Mouse (Mus musculus): Measurements from ENCODE around the gene Auts2. TPM values are rescaled to one million over a fixed set of nuclear protein-coding genes. Genes with fewer than 3 reads are reported as not detected.

Gene Auts2
- polyA plus RNA-seq, 1 experiment: 0.55 TPM

- no peak overlapping the region for H3K27ac ChIP-seq (ENCODE audit: insufficient read depth, low read depth, low read length)
- no peaks in the 10 kb centered on the region for H3K4me1 ChIP-seq (ENCODE audit: control insufficient read depth, insufficient read depth, low read length)
- H3K4me3 ChIP-seq (ENCODE audit: insufficient read depth, low read length): no peak overlapping the region
- TF ChIP-seq POLR2A (IDR thresholded peaks at IDR 0.05; ENCODE audit: borderline replicate concordance, low read depth, low read length) (no peak), CTCF (IDR thresholded peaks at IDR 0.05; ENCODE audit: low read depth, low read length) (no peak)
Observed at GRCm38 (mm10) chr5:132337677-132338076, 205.5 kb downstream of the Auts2 start.

- Histone ChIP-seq H3K4me1 (ENCODE audit: control insufficient read depth, insufficient read depth, low read length) (no peaks in the 10 kb centered on the region), H3K27ac (ENCODE audit: insufficient read depth, low read depth, low read length) (no peak overlapping the region), H3K4me3 (ENCODE audit: insufficient read depth, low read length) (no peak overlapping the region)
- TF ChIP-seq POLR2A (IDR thresholded peaks at IDR 0.05; ENCODE audit: borderline replicate concordance, low read depth, low read length) (no peak), CTCF (IDR thresholded peaks at IDR 0.05; ENCODE audit: low read depth, low read length) (no peak)
Observed at GRCm38 (mm10) chr5:132335719-132336118, 207.4 kb downstream of the Auts2 start.

- TF ChIP-seq POLR2A (IDR thresholded peaks at IDR 0.05; ENCODE audit: borderline replicate concordance, low read depth, low read length) (no peak), CTCF (IDR thresholded peaks at IDR 0.05; ENCODE audit: low read depth, low read length) (no peak)
- H3K4me3 ChIP-seq (ENCODE audit: insufficient read depth, low read length): no peak overlapping the region
- no peaks in the 10 kb centered on the region for H3K4me1 ChIP-seq (ENCODE audit: control insufficient read depth, insufficient read depth, low read length)
- no peak overlapping the region for H3K27ac ChIP-seq (ENCODE audit: insufficient read depth, low read depth, low read length)
Observed at GRCm38 (mm10) chr5:132334796-132335195, 208.3 kb downstream of the Auts2 start.

GRCm38 (mm10) chr5:132333744-132334143, 209.4 kb downstream of the Auts2 start:
- H3K27ac ChIP-seq (ENCODE audit: insufficient read depth, low read depth, low read length): no peak overlapping the region
- TF ChIP-seq CTCF (IDR thresholded peaks at IDR 0.05; ENCODE audit: low read depth, low read length) (no peak), POLR2A (IDR thresholded peaks at IDR 0.05; ENCODE audit: borderline replicate concordance, low read depth, low read length) (no peak)
- H3K4me1 ChIP-seq (ENCODE audit: control insufficient read depth, insufficient read depth, low read length): no peaks in the 10 kb centered on the region
- H3K4me3 ChIP-seq (ENCODE audit: insufficient read depth, low read length): no peak overlapping the region

GRCm38 (mm10) chr5:132332521-132332920, 210.6 kb downstream of the Auts2 start:
- Histone ChIP-seq H3K27ac (ENCODE audit: insufficient read depth, low read depth, low read length) (no peak overlapping the region), H3K4me1 (ENCODE audit: control insufficient read depth, insufficient read depth, low read length) (no peaks in the 10 kb centered on the region), H3K4me3 (ENCODE audit: insufficient read depth, low read length) (no peak overlapping the region)
- TF ChIP-seq CTCF (IDR thresholded peaks at IDR 0.05; ENCODE audit: low read depth, low read length) (no peak), POLR2A (IDR thresholded peaks at IDR 0.05; ENCODE audit: borderline replicate concordance, low read depth, low read length) (no peak)

- no peak overlapping the region for H3K27ac ChIP-seq (ENCODE audit: insufficient read depth, low read depth, low read length)
- H3K4me1 ChIP-seq (ENCODE audit: control insufficient read depth, insufficient read depth, low read length): no peaks in the 10 kb centered on the region
- no peak overlapping the region for H3K4me3 ChIP-seq (ENCODE audit: insufficient read depth, low read length)
- TF ChIP-seq CTCF (IDR thresholded peaks at IDR 0.05; ENCODE audit: low read depth, low read length): no peak
- no peak for TF ChIP-seq POLR2A (IDR thresholded peaks at IDR 0.05; ENCODE audit: borderline replicate concordance, low read depth, low read length)
Observed at GRCm38 (mm10) chr5:132329171-132329936, 213.8 kb downstream of the Auts2 start.

GRCm38 (mm10) chr5:132324246-132324883, 218.8 kb downstream of the Auts2 start:
- H3K27ac ChIP-seq (ENCODE audit: insufficient read depth, low read depth, low read length): no peak overlapping the region
- H3K4me1 ChIP-seq (ENCODE audit: control insufficient read depth, insufficient read depth, low read length): no peaks in the 10 kb centered on the region
- TF ChIP-seq CTCF (IDR thresholded peaks at IDR 0.05; ENCODE audit: low read depth, low read length) (no peak), POLR2A (IDR thresholded peaks at IDR 0.05; ENCODE audit: borderline replicate concordance, low read depth, low read length) (no peak)
- no peak overlapping the region for H3K4me3 ChIP-seq (ENCODE audit: insufficient read depth, low read length)

- no peaks in the 10 kb centered on the region for H3K4me1 ChIP-seq (ENCODE audit: control insufficient read depth, insufficient read depth, low read length)
- no peak overlapping the region for H3K4me3 ChIP-seq (ENCODE audit: insufficient read depth, low read length)
- no peak for TF ChIP-seq POLR2A (IDR thresholded peaks at IDR 0.05; ENCODE audit: borderline replicate concordance, low read depth, low read length)
- no peak for TF ChIP-seq CTCF (IDR thresholded peaks at IDR 0.05; ENCODE audit: low read depth, low read length)
- H3K27ac ChIP-seq (ENCODE audit: insufficient read depth, low read depth, low read length): no peak overlapping the region
Observed at GRCm38 (mm10) chr5:132323608-132324007, 219.5 kb downstream of the Auts2 start.

- Histone ChIP-seq H3K4me3 (ENCODE audit: insufficient read depth, low read length) (no peak overlapping the region), H3K4me1 (ENCODE audit: control insufficient read depth, insufficient read depth, low read length) (no peaks in the 10 kb centered on the region), H3K27ac (ENCODE audit: insufficient read depth, low read depth, low read length) (no peak overlapping the region)
- TF ChIP-seq CTCF (IDR thresholded peaks at IDR 0.05; ENCODE audit: low read depth, low read length): no peak
- no peak for TF ChIP-seq POLR2A (IDR thresholded peaks at IDR 0.05; ENCODE audit: borderline replicate concordance, low read depth, low read length)
Observed at GRCm38 (mm10) chr5:132322971-132323370, 220.2 kb downstream of the Auts2 start.

All from bone marrow macrophage, adult 2 months (primary cell).